Mouse (Mus musculus) kidney, adult 8-10 months (tissue): ENCODE data around the gene Hcfc1r1.

Experiments used
- DNase-seq, 2 experiments: peaks; one replicate each; pipeline ENCODE4 v3.0.0; 2022

The Hcfc1r1 gene

GRCm38 (mm10) chr17:23675564-23676281 lies 2.3 kb downstream of the Hcfc1r1 start:
- peak in 1 of 2 experiments; percentile 66 for DNase-seq

GRCm38 (mm10) chr17:23676473-23677031 lies 3.2 kb downstream of the Hcfc1r1 start:
- peak in 1 of 2 experiments; percentile 38 for DNase-seq

GRCm38 (mm10) chr17:23677236-23677679 lies 3.9 kb downstream of the Hcfc1r1 start, which contains the start of gene Tnfrsf12a:
TSS of gene Tnfrsf12a (minus strand) at chr17:23677468.
- peak; percentile 88 to 89 for DNase-seq

- no peak for DNase-seq
These were observed 5.9 kb downstream of the Hcfc1r1 start, which contains the start of gene Cldn6 for GRCm38 (mm10) chr17:23679127-23679835. TSS of gene Cldn6 (plus strand) at chr17:23679249.

GRCm38 (mm10) chr17:23680336-23680735 lies 6.9 kb downstream of the Hcfc1r1 start:
- DNase-seq, result no peak

- DNase-seq, result peak in 1 of 2 experiments; percentile 32
These were observed 7.7 kb downstream of the Hcfc1r1 start for GRCm38 (mm10) chr17:23681086-23681485.

DNA sequence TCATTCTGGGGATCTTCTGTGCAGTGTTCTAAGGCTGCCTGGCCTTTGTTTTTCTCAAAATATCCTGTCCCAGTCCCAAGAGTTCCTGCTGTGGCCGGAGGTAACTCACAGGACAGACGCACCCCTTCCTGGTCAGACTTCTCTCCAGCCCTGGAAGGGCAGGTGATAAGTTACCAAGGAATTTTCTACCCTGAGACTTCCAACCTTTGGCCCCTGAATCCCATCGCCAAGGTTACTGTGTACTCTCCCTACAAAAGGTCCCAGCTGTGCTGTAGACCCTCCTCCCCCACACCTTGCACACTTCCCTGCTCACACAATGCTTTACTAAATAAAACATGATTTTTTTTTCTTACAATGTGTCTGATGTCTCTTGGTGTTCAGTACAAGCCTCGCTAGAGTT lies 8.7 kb downstream of the Hcfc1r1 start:
- DNase-seq, result peak in 1 of 2 experiments; percentile 59

GRCm38 (mm10) chr17:23682530-23682929 lies 9.1 kb downstream of the Hcfc1r1 start:
- DNase-seq, result peak in 1 of 2 experiments; percentile 25

GRCm38 (mm10) chr17:23683226-23683625 lies 9.8 kb downstream of the Hcfc1r1 start:
- no peak for DNase-seq

DNA sequence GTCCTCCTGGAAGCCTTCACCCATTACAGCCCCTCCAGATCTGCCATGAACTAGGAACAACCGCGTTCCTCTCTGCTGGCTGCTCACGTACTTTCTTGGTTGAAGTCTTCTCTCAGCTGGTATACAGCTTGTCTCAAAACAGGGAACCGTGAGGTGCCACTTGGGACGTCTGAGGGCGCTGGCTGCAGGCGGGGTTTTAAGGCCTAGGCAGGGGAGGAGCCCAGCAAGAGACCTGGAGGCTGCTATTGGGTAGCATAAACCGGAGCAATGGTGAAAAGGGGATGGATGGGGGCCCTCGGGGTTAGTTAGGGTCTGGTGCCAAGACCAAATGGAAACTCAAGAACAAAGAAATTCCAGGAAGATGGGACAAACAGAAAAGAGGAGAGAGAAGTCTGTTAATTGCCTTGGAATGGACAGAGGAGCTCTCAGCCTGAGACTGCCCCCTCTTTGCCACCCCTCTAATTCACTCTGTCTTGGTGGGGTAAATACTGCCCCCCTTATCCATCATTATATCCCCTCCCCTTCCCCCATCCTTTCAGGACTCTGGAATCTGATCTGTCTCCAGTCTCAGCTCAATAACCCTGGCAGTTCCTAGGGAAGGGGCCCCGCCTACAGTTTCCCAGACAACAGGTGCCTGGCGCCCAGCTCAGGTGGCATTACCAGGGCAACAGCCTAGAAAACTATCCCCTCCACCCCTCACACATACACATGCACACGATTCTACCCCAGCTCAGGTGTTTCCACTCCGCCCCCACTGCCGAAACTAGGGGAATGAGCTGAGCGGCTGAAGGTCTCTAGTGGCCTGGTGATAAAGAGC lies 10.7 kb downstream of the Hcfc1r1 start, which contains the start of gene Cldn9:
Cldn9 (minus strand) TSS at position 171 of the 817 bp plus-strand sequence.
- DNase-seq, result peak in 1 of 2 experiments; percentile 31

DNA sequence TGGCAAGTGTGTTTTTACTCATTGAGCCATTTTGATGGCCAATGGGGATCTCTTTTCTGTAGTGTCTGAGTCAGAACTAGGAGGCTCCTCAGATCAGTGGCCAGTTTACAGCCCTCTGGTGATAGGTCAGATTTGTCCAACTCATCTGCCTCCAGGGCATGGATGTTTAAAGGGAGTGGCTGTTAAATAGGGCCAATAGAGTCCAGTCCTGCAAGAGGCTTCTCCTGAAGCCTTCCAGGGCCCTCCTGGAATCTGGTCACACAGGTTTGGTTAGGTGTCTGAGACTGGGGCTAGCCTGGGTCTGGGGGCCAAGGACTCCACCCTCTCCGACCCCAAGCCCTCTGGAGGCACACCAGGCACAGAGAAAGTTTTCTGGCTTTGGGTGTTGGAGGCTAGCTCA lies 21.1 kb downstream of the Hcfc1r1 start:
- no peak for DNase-seq

DNA sequence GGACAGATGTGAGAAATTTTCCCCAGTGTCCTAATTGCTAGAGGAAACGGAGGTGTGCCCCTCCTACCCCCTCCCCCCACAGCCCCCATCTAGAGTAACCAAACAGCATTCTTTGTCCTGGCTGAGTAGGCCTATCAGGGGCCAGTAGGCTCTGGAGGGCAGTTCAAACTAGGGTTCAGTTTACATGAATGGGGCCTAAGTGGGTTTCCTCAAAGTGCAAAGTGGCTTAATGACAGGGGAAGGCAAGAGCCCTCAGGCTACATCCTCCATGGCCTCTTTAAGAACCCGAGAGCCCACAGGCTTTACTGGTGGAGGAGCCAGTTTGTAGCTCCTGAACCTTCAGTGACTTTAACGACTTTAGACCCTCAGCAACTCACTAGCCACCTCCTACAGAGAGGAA lies 22.4 kb downstream of the Hcfc1r1 start:
- no peak for DNase-seq

DNA sequence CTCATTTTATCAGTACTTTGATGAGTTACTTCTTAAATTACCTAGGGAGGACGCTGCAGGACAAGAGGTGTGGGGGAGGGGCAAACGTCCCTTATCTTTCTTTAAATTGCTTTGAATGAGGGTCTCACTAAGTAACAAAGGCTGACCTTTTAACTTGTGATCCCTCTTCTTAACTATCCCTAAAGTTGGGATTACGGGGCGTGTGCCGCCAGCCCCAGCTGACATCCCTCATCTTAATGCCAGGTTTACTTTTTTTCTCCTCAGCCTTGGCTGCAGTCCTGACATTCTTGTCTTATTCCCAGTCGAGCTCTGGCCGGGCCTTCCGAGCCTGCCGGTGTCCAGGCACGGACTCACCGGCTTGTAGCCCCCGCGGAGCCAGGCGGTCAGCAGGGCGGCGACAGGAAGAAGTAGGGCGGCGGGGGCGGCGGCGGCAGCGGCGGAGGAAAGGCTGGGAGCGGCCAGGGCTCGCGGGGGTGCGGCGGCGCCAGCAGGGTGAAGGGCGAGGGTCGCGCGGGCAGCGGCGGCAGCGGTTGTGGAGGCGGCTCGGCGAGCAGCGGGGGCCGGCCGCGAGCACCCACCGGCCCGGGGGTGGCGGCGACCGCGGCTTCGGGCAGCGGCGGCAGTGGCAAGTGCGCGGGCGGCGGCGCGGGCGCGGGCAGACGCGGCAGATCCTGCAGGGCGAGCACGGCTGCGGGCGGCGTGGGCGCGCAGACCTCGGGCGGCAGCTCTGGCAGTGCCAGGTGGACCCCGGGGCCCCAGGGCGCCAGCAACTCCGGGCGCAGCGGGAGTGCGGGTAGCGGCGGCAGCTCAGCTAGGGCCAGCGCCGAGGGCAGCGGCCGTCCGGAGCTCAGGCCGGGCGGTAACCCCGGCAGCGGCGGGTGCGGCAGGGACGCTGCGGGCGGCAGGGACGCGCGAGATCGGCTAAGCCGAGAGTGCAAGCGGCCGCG lies 26.0 kb downstream of the Hcfc1r1 start:
- DNase-seq, result peak in 1 of 2 experiments; percentile 40

GRCm38 (mm10) chr17:23700079-23700478 lies 26.7 kb downstream of the Hcfc1r1 start:
- DNase-seq, result peak; percentile 92 to 94

- DNase-seq, result no peak
These were observed 29.9 kb downstream of the Hcfc1r1 start for GRCm38 (mm10) chr17:23703301-23703700.

- DNase-seq, result no peak
These were observed 31.3 kb downstream of the Hcfc1r1 start for GRCm38 (mm10) chr17:23704741-23705140.

GRCm38 (mm10) chr17:23705525-23706104 lies 32.2 kb downstream of the Hcfc1r1 start:
- no peak for DNase-seq

GRCm38 (mm10) chr17:23706212-23706611 lies 32.8 kb downstream of the Hcfc1r1 start:
- DNase-seq, result peak; percentile 52 to 80

GRCm38 (mm10) chr17:23717003-23717402 lies 43.6 kb downstream of the Hcfc1r1 start:
- no peak for DNase-seq

GRCm38 (mm10) chr17:23719455-23719854 lies 46.1 kb downstream of the Hcfc1r1 start:
- DNase-seq, result no peak

DNA sequence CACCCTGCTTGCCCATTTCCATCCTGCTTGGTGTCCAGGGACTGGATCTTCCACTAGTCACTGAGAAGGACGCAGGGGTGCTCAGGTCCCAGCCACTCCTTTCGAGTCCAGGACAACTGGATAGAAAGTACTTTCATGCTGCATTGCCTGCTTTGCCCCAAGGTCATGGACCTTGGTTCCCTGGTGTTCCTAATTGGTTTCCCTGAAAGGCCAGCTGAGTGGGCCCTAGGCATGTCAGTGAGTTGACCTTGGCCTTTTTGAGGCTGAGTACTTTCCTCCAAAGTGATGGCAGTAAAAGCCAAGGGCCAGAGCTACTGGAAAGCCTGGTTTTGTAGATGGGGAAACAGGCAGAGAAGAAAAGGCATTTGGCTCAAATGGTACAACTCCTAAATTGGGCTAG lies 48.5 kb downstream of the Hcfc1r1 start:
- no peak for DNase-seq
